Comparison of ENCODE assay signal across 8 mouse cellular contexts in the genomic region with DNA sequence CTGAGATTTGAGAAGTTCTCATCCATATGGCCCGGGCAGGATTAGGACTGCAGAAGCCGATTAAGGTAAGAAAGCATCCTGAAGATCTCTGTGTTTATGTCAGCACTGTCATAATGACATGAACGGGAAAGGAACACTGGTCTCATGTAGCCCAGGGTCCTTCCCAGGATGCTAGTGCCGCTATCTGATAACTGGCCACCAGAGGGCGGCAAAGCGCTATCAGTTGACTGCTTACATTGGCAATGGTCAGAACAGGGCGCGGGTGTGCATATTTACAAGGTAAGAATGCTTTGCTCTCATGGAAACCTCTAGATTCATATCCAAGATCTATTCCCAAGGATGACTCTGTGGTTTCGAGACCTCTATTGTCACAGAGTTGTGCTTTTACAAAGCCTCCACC. TPM values are rescaled to one million over a fixed set of nuclear protein-coding genes. Genes with fewer than 3 reads are reported as not detected.
DNase-seq lines count a peak whose midpoint lies in the region; ATAC-seq and TF ChIP-seq lines count a peak whose summit lies in the region.

No protein-coding gene starts in this region.

- no peak overlapping the region for H3K27ac ChIP-seq in forebrain, embryonic 13.5 days
- no peak overlapping the region for H3K27ac ChIP-seq in layer of hippocampus, adult 2 months
- no peak overlapping the region for H3K27ac ChIP-seq in lung, postnatal 0 days (ENCODE audit: low read length)

- no peaks in the 10 kb centered on the region for H3K36me3 ChIP-seq in forebrain, embryonic 13.5 days (ENCODE audit: poor library complexity, severe bottlenecking)
- H3K36me3 ChIP-seq in lung, postnatal 0 days (ENCODE audit: insufficient read depth, low read length) = no peaks in the 10 kb centered on the region

- no peaks in the 10 kb centered on the region for H3K4me1 ChIP-seq in forebrain, embryonic 13.5 days
- no peaks in the 10 kb centered on the region for H3K4me1 ChIP-seq in lung, postnatal 0 days (ENCODE audit: insufficient read depth, low read depth, low read length)

- no peaks in the 10 kb centered on the region for H3K9me3 ChIP-seq in forebrain, embryonic 13.5 days (replicated peaks)
- H3K9me3 ChIP-seq in lung, postnatal 0 days (ENCODE audit: low read length) = no peaks in the 10 kb centered on the region

- no peak overlapping the region for H3K4me3 ChIP-seq in forebrain, embryonic 13.5 days
- no peak overlapping the region for H3K4me3 ChIP-seq in layer of hippocampus, adult 2 months
- H3K4me3 ChIP-seq in lung, postnatal 0 days (ENCODE audit: low read depth, low read length) = no peak overlapping the region

- TF ChIP-seq CTCF in layer of hippocampus, adult 2 months (conservative IDR thresholded peaks at IDR 0.05) = peak; percentile 90
- peak; percentile 97 for TF ChIP-seq CTCF in lung, postnatal 0 days (IDR thresholded peaks at IDR 0.05)

- WGBS in forebrain, embryonic 13.5 days = 11% methylated on average over 9 of the region's 9 CpGs
- WGBS in lung, postnatal 0 days = 7% methylated on average over 9 of the region's 9 CpGs

- H3K9ac ChIP-seq in forebrain, embryonic 13.5 days = no peak overlapping the region
- H3K9ac ChIP-seq in lung, postnatal 0 days (replicated peaks; ENCODE audit: low read depth) = no peak overlapping the region

- peak; percentile 66 for DNase-seq in ES-CJ7 (ENCODE audit: low read depth, low spot score)
- DNase-seq in c-Kit-positive CD71-negative TER-119-negative erythroid progenitor cells, embryonic 14.5 days (ENCODE audit: low read depth) = peak; percentile 38
- DNase-seq in heart, postnatal 36 days = peak; percentile 83 to 90
- DNase-seq in layer of hippocampus, adult 2 months (ENCODE audit: low spot score in 2 of 2) = peak; percentile 78 to 91
- DNase-seq in lung, postnatal 0 days (ENCODE audit: low spot score) = peak; percentile 70
- DNase-seq in ovary, postnatal 36 days (ENCODE audit: low spot score) = peak; percentile 75
- peak; percentile 58 to 81 for DNase-seq in urinary bladder, adult 18-20 months (ENCODE audit: low spot score in 2 of 2)

- TF ChIP-seq EP300 in lung, postnatal 0 days (IDR thresholded peaks at IDR 0.05) = no peak

- intact Hi-C loops in heart, postnatal 36 days (cut with DNase I) = loop anchor here (1.0 to 10.0 kb wide), 5 partner anchors 37 to 483 kb away; a partner anchor contains a TSS

- peak; percentile 88 for ATAC-seq in forebrain, embryonic 13.5 days
- peak; percentile 64 for ATAC-seq in lung, postnatal 0 days

- no peak overlapping the region for H3K4me2 ChIP-seq in forebrain, embryonic 13.5 days
- H3K4me2 ChIP-seq in lung, postnatal 0 days (replicated peaks; ENCODE audit: low read depth, low read length) = no peak overlapping the region

- H3K27me3 ChIP-seq in forebrain, embryonic 13.5 days = no peaks in the 10 kb centered on the region; the same call in 1 of the 2 replicates
- H3K27me3 ChIP-seq in lung, postnatal 0 days (replicated peaks; ENCODE audit: insufficient read depth, low read length) = no peaks in the 10 kb centered on the region

RNA-seq across cellular contexts. Expression of a gene that starts 36.6 kb away (rescaled TPM):
- not detected in 2 replicates for polyA plus RNA-seq in forebrain, embryonic 13.5 days (2015; fragmentation: Nextera tagmentation; extraction: Ambion mirVana)
- under 1 TPM in 1 of 2 experiments, not detected in 1; 0.44 TPM for total RNA-seq in heart, postnatal 36 days (2021)
- not detected for total RNA-seq in layer of hippocampus, adult 2 months (2021)
- polyA plus RNA-seq in lung, postnatal 0 days (2015; fragmentation: Nextera tagmentation; extraction: Ambion mirVana) = not detected in 2 replicates

RNA-seq across cellular contexts. Expression of a gene that starts 51.6 kb away (rescaled TPM):
- polyA plus RNA-seq in forebrain, embryonic 13.5 days (2015; fragmentation: Nextera tagmentation; extraction: Ambion mirVana) = not detected in 2 replicates
- total RNA-seq in heart, postnatal 36 days (2021) = under 1 TPM; 0.05 to 0.11 TPM
- under 1 TPM; 0.10 to 0.18 TPM for total RNA-seq in layer of hippocampus, adult 2 months (2021)
- 0.63 and 0.93 TPM in 2 replicates for polyA plus RNA-seq in lung, postnatal 0 days (2015; fragmentation: Nextera tagmentation; extraction: Ambion mirVana)
